Mouse (Mus musculus) heart, embryonic 13.5 days (tissue): ENCODE data around the gene Cacng8. TPM values are rescaled to one million over a fixed set of nuclear protein-coding genes. Genes with fewer than 3 reads are reported as not detected.

Source experiments
- ATAC-seq: fragments of 200-750 bp; cut with Nextera tagmentation; 2 replicates; pipeline ENCODE4 v1.8.0; 2017; ENCODE audit warnings: moderate TSS enrichment; ENCODE audit not compliant: insufficient number of reproducible peaks, low FRiP score, low TSS enrichment; ENCODE audit errors: extremely low read depth
- H3K27ac ChIP-seq: fragments of 300-500 bp; sonication (generic); replicated peaks from 2 replicates; pipeline ENCODE4 v1.5.1; 2015; ENCODE audit warnings: moderate library complexity, mild to moderate bottlenecking, inconsistent platforms
- H3K27me3 ChIP-seq: fragments of 300-500 bp; sonication (generic); replicated peaks from 2 replicates; pipeline ENCODE4 v1.6.1; 2015; ENCODE audit warnings: mild to moderate bottlenecking, inconsistent platforms
- H3K36me3 ChIP-seq: fragments of 300-500 bp; sonication (generic); 2 replicates; pipeline ENCODE4 v1.6.1; 2015; ENCODE audit warnings: mild to moderate bottlenecking, inconsistent platforms
- H3K4me1 ChIP-seq: fragments of 300-500 bp; sonication (generic); 2 replicates; pipeline ENCODE4 v1.6.1; 2015; ENCODE audit warnings: inconsistent platforms
- H3K4me2 ChIP-seq: fragments of 300-500 bp; sonication (generic); 2 replicates; pipeline ENCODE4 v1.6.1; 2015; ENCODE audit warnings: inconsistent platforms, mild to moderate bottlenecking, moderate library complexity
- H3K4me3 ChIP-seq: fragments of 300-500 bp; sonication (generic); 2 replicates; pipeline ENCODE4 v1.5.1; 2015; ENCODE audit warnings: moderate library complexity, mild to moderate bottlenecking, inconsistent platforms
- H3K9ac ChIP-seq: fragments of 300-500 bp; sonication (generic); 2 replicates; pipeline ENCODE4 v1.6.1; 2015; ENCODE audit warnings: inconsistent platforms, mild to moderate bottlenecking, moderate library complexity
- H3K9me3 ChIP-seq: fragments of 300-500 bp; sonication (generic); 2 replicates; pipeline ENCODE4 v1.6.1; 2016; ENCODE audit warnings: inconsistent platforms
- WGBS: fragments of 180-500 bp; shearing (Covaris S2); methylation state at CpG from one replicate; pipeline ENCODE4 v1.1.7; 2015; ENCODE audit warnings: mixed read lengths; 5-methylcytosine and 5-hydroxymethylcytosine counted together
- polyA plus RNA-seq: library from polyadenylated mRNA; unstranded; fragments of >200 nt; fragmentation: Nextera tagmentation; extraction: Ambion mirVana; gene quantifications from 2 replicates; pipeline ENCODE4 v1.2.1, GENCODE M21; 2015

The Cacng8 gene
- polyA plus RNA-seq, 1 experiment from 2014 or later = 0.86 TPM

- no peak overlapping the region for H3K27ac ChIP-seq
- H3K4me2 ChIP-seq = peak overlapping the region; percentile 75
- no peaks in the 10 kb centered on the region for H3K9me3 ChIP-seq
- peak overlapping the region; percentile 48 for H3K4me3 ChIP-seq
- H3K9ac ChIP-seq = 0 out of 2 replicates have a peak overlapping the region, but pooled peaks have one; percentile 50
- H3K36me3 ChIP-seq = no peaks in the 10 kb centered on the region
- peak; percentile 64; the same call in 1 of the 2 replicates for ATAC-seq
- WGBS = under 1% methylated on average over 31 of the region's 33 CpGs
- H3K27me3 ChIP-seq = peaks cover 74% of the 10 kb centered on the region
- peaks cover 20% of the 10 kb centered on the region for H3K4me1 ChIP-seq
Observed at GRCm38 (mm10) chr7:3411160-3411941, 20.9 kb downstream of the Cacng8 start.

- Histone ChIP-seq H3K9me3 (no peaks in the 10 kb centered on the region), H3K9ac (0 out of 2 replicates have a peak overlapping the region, but pooled peaks have one; percentile 12)
Observed at GRCm38 (mm10) chr7:3412036-3412435, 21.6 kb downstream of the Cacng8 start.

GRCm38 (mm10) chr7:3414888-3415287 is 24.4 kb downstream of the Cacng8 start:
- no peak for ATAC-seq
- H3K4me1 ChIP-seq = peaks cover 20% of the 10 kb centered on the region

More at GRCm38 (mm10) chr7:3412036-3412435, 21.6 kb downstream of the Cacng8 start:
- Histone ChIP-seq H3K27ac (no peak overlapping the region), H3K36me3 (no peaks in the 10 kb centered on the region), H3K27me3 (peaks cover 81% of the 10 kb centered on the region), H3K4me2 (peak overlapping the region; percentile 75), H3K4me3 (peak overlapping the region; percentile 48), H3K4me1 (peaks cover 20% of the 10 kb centered on the region)
- WGBS = 2% methylated on average over 20 of the region's 20 CpGs
- ATAC-seq = no peak

GRCm38 (mm10) chr7:3415378-3415777 is 24.9 kb downstream of the Cacng8 start:
- WGBS = under 1% methylated on average over 58 of the region's 60 CpGs
- ATAC-seq = no peak

More at GRCm38 (mm10) chr7:3414888-3415287, 24.4 kb downstream of the Cacng8 start:
- no peaks in the 10 kb centered on the region for H3K9me3 ChIP-seq
- H3K9ac ChIP-seq = peak overlapping the region; percentile 82
- no peak overlapping the region for H3K27ac ChIP-seq
- no peaks in the 10 kb centered on the region for H3K36me3 ChIP-seq
- peaks cover 94% of the 10 kb centered on the region for H3K27me3 ChIP-seq
- H3K4me2 ChIP-seq = peak overlapping the region; percentile 98
- peak overlapping the region; percentile 65 for H3K4me3 ChIP-seq
- under 1% methylated on average over 41 of the region's 47 CpGs for WGBS

GRCm38 (mm10) chr7:3419941-3420340 is 29.5 kb downstream of the Cacng8 start:
- Histone ChIP-seq H3K4me2 (no peak overlapping the region), H3K27me3 (peaks cover 97% of the 10 kb centered on the region), H3K9ac (no peak overlapping the region), H3K27ac (no peak overlapping the region), H3K4me3 (no peak overlapping the region), H3K36me3 (no peaks in the 10 kb centered on the region), H3K4me1 (peaks cover 29% of the 10 kb centered on the region), H3K9me3 (no peaks in the 10 kb centered on the region)
- WGBS = 46% methylated on average over 6 of the region's 6 CpGs
- ATAC-seq = no peak

More at GRCm38 (mm10) chr7:3415378-3415777, 24.9 kb downstream of the Cacng8 start:
- Histone ChIP-seq H3K4me1 (peaks cover 20% of the 10 kb centered on the region), H3K36me3 (no peaks in the 10 kb centered on the region), H3K4me3 (peak overlapping the region; percentile 65), H3K4me2 (peak overlapping the region; percentile 98), H3K9me3 (no peaks in the 10 kb centered on the region), H3K27me3 (peaks cover 94% of the 10 kb centered on the region), H3K27ac (no peak overlapping the region), H3K9ac (peak overlapping the region; percentile 82)

- no peaks in the 10 kb centered on the region for H3K9me3 ChIP-seq
- H3K4me1 ChIP-seq = peaks cover 34% of the 10 kb centered on the region
- no peak for ATAC-seq
- no peak overlapping the region for H3K4me3 ChIP-seq
- no peak overlapping the region for H3K4me2 ChIP-seq
- no peaks in the 10 kb centered on the region for H3K36me3 ChIP-seq
- H3K27me3 ChIP-seq = peaks cover 97% of the 10 kb centered on the region
- WGBS = 62% methylated on average over 5 of the region's 5 CpGs
- H3K9ac ChIP-seq = no peak overlapping the region
- no peak overlapping the region for H3K27ac ChIP-seq
Observed at GRCm38 (mm10) chr7:3420466-3420865, 30.0 kb downstream of the Cacng8 start.

- Histone ChIP-seq H3K27ac (no peak overlapping the region), H3K4me2 (no peak overlapping the region), H3K36me3 (no peaks in the 10 kb centered on the region), H3K9me3 (no peaks in the 10 kb centered on the region), H3K4me3 (no peak overlapping the region), H3K27me3 (peaks cover 95% of the 10 kb centered on the region), H3K9ac (no peak overlapping the region), H3K4me1 (peaks cover 34% of the 10 kb centered on the region)
- ATAC-seq = no peak
- 80% methylated on average over 3 of the region's 3 CpGs for WGBS
Observed at GRCm38 (mm10) chr7:3421297-3421696, 30.8 kb downstream of the Cacng8 start.

- Histone ChIP-seq H3K9ac (no peak overlapping the region), H3K9me3 (no peaks in the 10 kb centered on the region), H3K4me1 (peaks cover 39% of the 10 kb centered on the region), H3K27me3 (peaks cover 95% of the 10 kb centered on the region), H3K36me3 (no peaks in the 10 kb centered on the region), H3K4me2 (0 out of 2 replicates have a peak overlapping the region, but pooled peaks have one; percentile 69), H3K4me3 (no peak overlapping the region), H3K27ac (no peak overlapping the region)
- ATAC-seq = no peak
- 41% methylated on average over 7 of the region's 7 CpGs for WGBS
Observed at GRCm38 (mm10) chr7:3422051-3422450, 31.6 kb downstream of the Cacng8 start.

- Histone ChIP-seq H3K9ac (peak overlapping the region; percentile 75), H3K4me1 (peaks cover 47% of the 10 kb centered on the region), H3K9me3 (no peaks in the 10 kb centered on the region), H3K27me3 (peaks cover 83% of the 10 kb centered on the region), H3K4me3 (peak overlapping the region; percentile 48), H3K36me3 (no peaks in the 10 kb centered on the region), H3K4me2 (peak overlapping the region; percentile 69), H3K27ac (peak overlapping the region; percentile 55)
- no peak; the same call in 1 of the 2 replicates for ATAC-seq
- under 1% methylated on average over 30 of the region's 30 CpGs for WGBS
Observed at GRCm38 (mm10) chr7:3423430-3423829, 32.9 kb downstream of the Cacng8 start.

- no peaks in the 10 kb centered on the region for H3K9me3 ChIP-seq
- 36% methylated on average over 4 of the region's 4 CpGs for WGBS
- H3K4me3 ChIP-seq = peak within 1 kb of the TSS; percentile 48
- no peaks in the 10 kb centered on the region for H3K36me3 ChIP-seq
- peaks cover 78% of the 10 kb centered on the region for H3K27me3 ChIP-seq
- H3K4me1 ChIP-seq = peaks cover 48% of the 10 kb centered on the region
- no peak for ATAC-seq
- peak within 1 kb of the TSS; percentile 69 for H3K4me2 ChIP-seq
- H3K9ac ChIP-seq = peak within 1 kb of the TSS; percentile 75
- peak within 1 kb of the TSS; percentile 55 for H3K27ac ChIP-seq
Observed at GRCm38 (mm10) chr7:3423895-3424294, 33.4 kb downstream of the Cacng8 start, which contains the start of gene Cacng6. Cacng6 (plus strand) TSS chr7:3424195.

- Histone ChIP-seq H3K9ac (no peak overlapping the region), H3K36me3 (no peaks in the 10 kb centered on the region), H3K9me3 (no peaks in the 10 kb centered on the region), H3K27ac (no peak overlapping the region), H3K4me3 (no peak overlapping the region), H3K27me3 (peaks cover 69% of the 10 kb centered on the region), H3K4me1 (peaks cover 56% of the 10 kb centered on the region), H3K4me2 (peak overlapping the region; percentile 69; the same call in 1 of the 2 replicates)
- ATAC-seq = no peak; the same call in 1 of the 2 replicates
- 85% methylated on average over 5 of the region's 5 CpGs for WGBS
Observed at GRCm38 (mm10) chr7:3425141-3425540, 34.7 kb downstream of the Cacng8 start.
